ENCODE assay signal across 8 mouse cellular contexts in the genomic region with DNA sequence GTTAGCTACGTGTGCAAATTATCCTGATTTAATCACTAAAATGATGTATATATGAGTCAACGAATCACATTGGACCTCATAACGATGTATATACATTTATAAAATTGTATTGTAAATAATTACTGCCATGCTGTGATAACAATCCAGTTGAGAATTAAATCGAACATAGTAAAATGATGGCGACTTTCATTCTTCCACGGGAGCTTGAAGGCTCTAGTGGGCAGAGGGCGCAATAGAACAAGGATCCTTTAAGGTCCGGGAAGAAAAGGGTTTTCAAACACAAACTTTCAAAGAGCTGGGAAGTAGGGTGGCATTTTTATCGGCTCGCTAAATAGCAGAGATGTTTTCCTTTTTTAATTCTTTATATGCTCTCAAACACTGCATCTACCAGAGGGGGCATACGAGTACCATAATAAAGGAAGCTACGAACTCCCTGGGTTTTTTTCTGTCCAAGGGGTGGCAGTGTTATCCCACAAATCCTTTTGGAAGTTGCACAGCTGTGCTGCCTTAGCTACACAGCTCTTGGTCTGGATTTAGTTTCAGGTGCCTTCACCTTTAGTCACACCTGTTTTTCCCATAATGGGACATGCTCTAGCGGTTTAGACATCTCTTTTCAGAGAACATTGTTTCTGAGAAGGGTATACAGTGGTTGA.
DNase-seq lines count a peak whose midpoint lies in the region; ATAC-seq lines count a peak whose summit lies in the region.

No protein-coding gene starts in this region.

- peak; percentile 3 for DNase-seq in thymus, postnatal 25 days
- DNase-seq in thymus, adult 18-20 months: no peak
- peak; percentile 90 for DNase-seq in embryo, embryonic 11 days
- DNase-seq in gastrocnemius, postnatal 36 days: peak; percentile 20 to 62
- DNase-seq in intestine, embryonic 14.5 days (ENCODE audit: low spot score): peak; percentile 78
- DNase-seq in left cerebral cortex, adult 8-10 months (ENCODE audit: low spot score in 2 of 2): peak; percentile 44

- no peaks in the 10 kb centered on the region for H3K27me3 ChIP-seq in intestine, embryonic 14.5 days (replicated peaks; ENCODE audit: control insufficient read depth, insufficient read depth, low read length)
- H3K27me3 ChIP-seq in midbrain, embryonic 12.5 days: no peaks in the 10 kb centered on the region
- H3K27me3 ChIP-seq in stomach, embryonic 14.5 days (ENCODE audit: control insufficient read depth, insufficient read depth, low read length): no peaks in the 10 kb centered on the region

- H3K9me3 ChIP-seq in intestine, embryonic 14.5 days (ENCODE audit: control insufficient read depth, low read length): no peaks in the 10 kb centered on the region
- no peaks in the 10 kb centered on the region for H3K9me3 ChIP-seq in midbrain, embryonic 12.5 days
- no peaks in the 10 kb centered on the region for H3K9me3 ChIP-seq in stomach, embryonic 14.5 days (ENCODE audit: control insufficient read depth, low read depth, low read length)

- no peaks in the 10 kb centered on the region for H3K4me1 ChIP-seq in intestine, embryonic 14.5 days (replicated peaks; ENCODE audit: control insufficient read depth, insufficient read depth, low read length)
- H3K4me1 ChIP-seq in midbrain, embryonic 12.5 days: no peaks in the 10 kb centered on the region
- H3K4me1 ChIP-seq in stomach, embryonic 14.5 days (ENCODE audit: control insufficient read depth, insufficient read depth, low read length): no peaks in the 10 kb centered on the region

- H3K9ac ChIP-seq in intestine, embryonic 14.5 days (ENCODE audit: low read length): no peak overlapping the region
- no peak overlapping the region for H3K9ac ChIP-seq in midbrain, embryonic 12.5 days (replicated peaks)
- H3K9ac ChIP-seq in stomach, embryonic 14.5 days (replicated peaks; ENCODE audit: low read depth, low read length): no peak overlapping the region

- H3K27ac ChIP-seq in intestine, embryonic 14.5 days (ENCODE audit: low read depth): no peak overlapping the region
- no peak overlapping the region for H3K27ac ChIP-seq in midbrain, embryonic 12.5 days (replicated peaks)
- no peak overlapping the region for H3K27ac ChIP-seq in stomach, embryonic 14.5 days (ENCODE audit: low read length)

- H3K4me3 ChIP-seq in intestine, embryonic 14.5 days (ENCODE audit: low read depth, low read length): peak overlapping the region; percentile 25
- peak overlapping the region; percentile 21 for H3K4me3 ChIP-seq in midbrain, embryonic 12.5 days
- peak overlapping the region; percentile 14; the same call in 1 of the 2 replicates for H3K4me3 ChIP-seq in stomach, embryonic 14.5 days (ENCODE audit: low read depth, low read length)

- H3K36me3 ChIP-seq in intestine, embryonic 14.5 days (ENCODE audit: control insufficient read depth, insufficient read depth, low read length): no peaks in the 10 kb centered on the region
- no peaks in the 10 kb centered on the region for H3K36me3 ChIP-seq in midbrain, embryonic 12.5 days
- H3K36me3 ChIP-seq in stomach, embryonic 14.5 days (ENCODE audit: control insufficient read depth, insufficient read depth, low read length): no peaks in the 10 kb centered on the region

- 31% methylated on average over 13 of the region's 13 CpGs for WGBS in intestine, embryonic 14.5 days
- 36% methylated on average over 13 of the region's 13 CpGs for WGBS in midbrain, embryonic 12.5 days
- 30% methylated on average over 13 of the region's 13 CpGs for WGBS in stomach, embryonic 14.5 days

- H3K4me2 ChIP-seq in intestine, embryonic 14.5 days (ENCODE audit: low read length): peak overlapping the region; percentile 47
- H3K4me2 ChIP-seq in midbrain, embryonic 12.5 days (replicated peaks): peak overlapping the region; percentile 39
- H3K4me2 ChIP-seq in stomach, embryonic 14.5 days (replicated peaks; ENCODE audit: low read depth, low read length): peak overlapping the region; percentile 29; the same call in 1 of the 2 replicates

- ATAC-seq in intestine, embryonic 14.5 days (replicated peaks; ENCODE audit: low FRiP score, low TSS enrichment, low read depth): peak; percentile 84; the same call in 1 of the 2 replicates
- peak; percentile 96 for ATAC-seq in midbrain, embryonic 12.5 days (ENCODE audit: low FRiP score, low read depth)
- ATAC-seq in stomach, embryonic 14.5 days (ENCODE audit: insufficient number of reproducible peaks, insufficient read depth, low FRiP score, low read depth): peak; percentile 72; the same call in 1 of the 2 replicates

- intact Hi-C loops in gastrocnemius, postnatal 36 days (cut with DNase I): loop anchor here (5.0 kb wide), 1 partner anchor 162 kb away; a partner anchor contains a TSS

Comparison
In these comparisons a context has a peak if more than half of its experiments do, and no peak if none do; other contexts are left out.
1. DNase-seq: peak in thymus, postnatal 25 days (single experiment), embryo, embryonic 11 days (single experiment), gastrocnemius, postnatal 36 days (2 of 2), intestine, embryonic 14.5 days (single experiment) and left cerebral cortex, adult 8-10 months (2 of 2); none in thymus, adult 18-20 months (0 of 2).
2. Peak in every context shown above with its lines, with median percentiles within 50 percentile points of each other: ATAC-seq, H3K4me2 ChIP-seq and H3K4me3 ChIP-seq.